Mouse (Mus musculus) CH12.LX (cell line): ENCODE results near the gene Ahnak.

Experiments
- CTCF ChIP-seq, 2 experiments: IDR thresholded peaks in 1 of 2; conservative IDR thresholded peaks in 1 of 2; 2 replicates each; pipeline ENCODE4 v1.5.1; 2011 to 2012; ENCODE audit warnings: low read depth in 2 of 2, low read length in 2 of 2, improper control_type of control experiment in 1 of 2, inconsistent platforms in 1 of 2, mild to moderate bottlenecking in 1 of 2, moderate library complexity in 1 of 2
- EP300 ChIP-seq: IDR thresholded peaks from 2 replicates; pipeline ENCODE4 v1.6.1; 2011; ENCODE audit warnings: low read length, improper control_type of control experiment
- ETS1 ChIP-seq: conservative IDR thresholded peaks from 2 replicates; pipeline ENCODE4 v1.6.1; 2012; ENCODE audit warnings: low read depth, mild to moderate bottlenecking, inconsistent platforms, low read length, improper control_type of control experiment, moderate library complexity
- GABPA ChIP-seq: IDR thresholded peaks from 2 replicates; pipeline ENCODE4 v1.6.1; 2012; ENCODE audit warnings: low read depth, low read length, improper control_type of control experiment, inconsistent platforms; ENCODE audit not compliant: insufficient replicate concordance
- MAFK ChIP-seq: IDR thresholded peaks from 2 replicates; pipeline ENCODE4 v1.6.1; 2011; ENCODE audit warnings: low read length, improper control_type of control experiment; ENCODE audit not compliant: insufficient replicate concordance
- MXI1 ChIP-seq: IDR thresholded peaks from 2 replicates; pipeline ENCODE4 v1.6.1; 2011; ENCODE audit warnings: mild to moderate bottlenecking, low read depth, low read length, improper control_type of control experiment
- NRF1 ChIP-seq: IDR thresholded peaks from 2 replicates; pipeline ENCODE4 v1.6.1; 2014; ENCODE audit warnings: low read depth, mild to moderate bottlenecking, inconsistent platforms, low read length, improper control_type of control experiment, moderate library complexity
- POLR2A ChIP-seq: IDR thresholded peaks from 2 replicates; pipeline ENCODE4 v1.6.1; 2011; ENCODE audit warnings: low read depth, mild to moderate bottlenecking, improper control_type of control experiment, low read length
- RCOR1 ChIP-seq: conservative IDR thresholded peaks from 2 replicates; pipeline ENCODE4 v1.6.1; 2012; ENCODE audit warnings: low read depth, mild to moderate bottlenecking, inconsistent platforms, low read length, improper control_type of control experiment
- USF2 ChIP-seq: conservative IDR thresholded peaks from 2 replicates; pipeline ENCODE4 v1.6.1; 2011; ENCODE audit warnings: low read depth, low read length, improper control_type of control experiment

GRCm38 (mm10) chr19:8944062-8944461, 45.0 kb upstream of the Ahnak start:
- TF ChIP-seq USF2 (no peak), POLR2A (no peak), ETS1 (no peak), EP300 (no peak), RCOR1 (no peak), GABPA (no peak), CTCF (conservative IDR thresholded peaks at IDR 0.05 in 1 of 2, IDR thresholded peaks at IDR 0.05 in 1 of 2; ENCODE audit: low read depth in 2 of 2, low read length in 2 of 2) (no peak), NRF1 (no peak), MAFK (no peak), MXI1 (no peak)
